Mouse (Mus musculus) kidney, adult 2 months (tissue): Measurements from ENCODE around the gene Dcbld1.

ENCODE experiments used
- CTCF ChIP-seq: fragments of 200-500 bp; conservative IDR thresholded peaks from 2 replicates; pipeline ENCODE4 v1.5.1; 2011; ENCODE audit warnings: low read depth, mild to moderate bottlenecking, control low read depth, low read length, moderate library complexity, mixed read lengths; ENCODE audit not compliant: insufficient read depth, insufficient read length
- POLR2A ChIP-seq: fragments of 200-500 bp; IDR thresholded peaks from one replicate; pipeline ENCODE4 v1.6.1; 2011; ENCODE audit warnings: low read depth, low read length, control low read depth

DNA sequence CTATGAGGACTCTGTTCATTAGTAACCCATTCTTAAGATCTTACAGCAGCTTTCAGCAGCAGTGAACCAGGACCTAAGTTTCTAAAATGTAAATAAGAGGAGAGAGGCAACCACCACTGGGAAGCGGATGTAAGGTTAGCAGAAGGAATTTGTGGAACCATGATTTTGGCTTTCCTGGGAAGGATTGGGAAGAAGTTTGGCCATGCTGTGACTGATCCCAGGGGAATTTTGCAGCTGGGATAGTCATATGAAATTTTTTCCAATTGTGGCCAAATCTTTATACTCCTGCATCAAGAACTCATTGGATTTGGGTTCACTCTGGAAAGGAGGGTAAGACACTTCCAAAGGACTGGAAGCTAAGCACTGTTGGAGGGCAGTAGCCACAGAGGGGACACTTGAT lies 18.8 kb downstream of the Dcbld1 start:
- TF ChIP-seq CTCF (no peak), POLR2A (no peak)
